Mouse (Mus musculus): ENCODE measurements at regions not wholly inside any gene's neighbourhood (a gene's known extent, or its start where the extent isn't known, plus 50 kb on each side); places are given as distances from the start of the nearest gene placed in this dataset.

DNA sequence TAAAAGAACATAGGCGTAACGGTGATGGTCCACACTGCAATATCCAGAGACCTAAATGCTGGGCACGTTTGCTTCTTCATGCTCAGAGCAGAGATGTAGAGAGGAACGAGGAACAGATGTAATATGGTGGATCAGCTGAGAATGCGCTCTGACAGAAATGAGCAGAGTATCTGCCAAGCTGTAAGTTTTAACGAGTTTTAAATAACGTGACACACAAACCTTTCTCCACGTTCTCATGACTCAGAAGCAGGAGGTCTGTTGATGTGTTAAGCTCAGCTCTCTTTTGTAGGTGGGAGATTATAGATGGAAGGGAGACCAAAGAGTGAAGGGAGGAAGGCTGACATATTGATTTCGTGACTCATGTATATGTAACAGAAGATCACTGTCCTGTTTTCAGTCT lies 72.1 kb upstream of the 1700020N01Rik start:
- no peaks in the 10 kb centered on the region for H3K36me3 ChIP-seq
- 90% methylated on average over 9 of the region's 9 CpGs for WGBS
- no peaks in the 10 kb centered on the region for H3K27me3 ChIP-seq
- 0 out of 2 replicates have a peak, but pooled peaks cover 5% of the 10 kb centered on the region for H3K4me1 ChIP-seq
- no peak overlapping the region for H3K9ac ChIP-seq (replicated peaks)
- no peak overlapping the region for H3K4me3 ChIP-seq
- no peak overlapping the region for H3K27ac ChIP-seq (replicated peaks)
- H3K4me2 ChIP-seq (replicated peaks): no peak overlapping the region
- ATAC-seq (ENCODE audit: low FRiP score, low read depth): no peak
- no peaks in the 10 kb centered on the region for H3K9me3 ChIP-seq

DNA sequence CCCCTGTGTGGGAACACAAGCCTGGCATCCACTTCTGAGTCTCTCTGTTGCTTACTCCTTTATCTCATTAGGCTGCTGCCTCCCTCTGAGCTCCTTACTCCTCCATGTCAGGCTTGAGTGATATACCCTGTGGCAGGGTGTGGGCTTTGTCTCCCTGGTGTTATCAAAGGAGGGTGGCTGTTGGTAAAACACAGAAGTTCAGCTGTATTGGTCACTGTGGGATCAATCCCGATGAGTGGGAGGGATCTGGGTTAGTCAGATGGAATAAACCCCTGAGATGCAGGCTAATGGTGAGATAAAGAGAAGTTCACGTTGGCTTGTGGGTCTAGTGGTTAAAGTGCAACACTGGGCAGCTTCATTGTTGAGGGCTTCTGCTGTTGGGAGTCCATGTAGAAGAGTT lies 67.4 kb upstream of the 1700020N01Rik start:
- no peak for ATAC-seq (ENCODE audit: low FRiP score, low read depth)
- no peaks in the 10 kb centered on the region for H3K36me3 ChIP-seq
- no peak overlapping the region for H3K4me2 ChIP-seq (replicated peaks)
- H3K9ac ChIP-seq (replicated peaks): no peak overlapping the region
- H3K4me1 ChIP-seq: 0 out of 2 replicates have a peak, but pooled peaks cover 3% of the 10 kb centered on the region
- H3K27ac ChIP-seq (replicated peaks): no peak overlapping the region
- H3K9me3 ChIP-seq: no peaks in the 10 kb centered on the region
- H3K4me3 ChIP-seq: no peak overlapping the region
- H3K27me3 ChIP-seq: no peaks in the 10 kb centered on the region
- 56% methylated on average over 2 of the region's 2 CpGs for WGBS

DNA sequence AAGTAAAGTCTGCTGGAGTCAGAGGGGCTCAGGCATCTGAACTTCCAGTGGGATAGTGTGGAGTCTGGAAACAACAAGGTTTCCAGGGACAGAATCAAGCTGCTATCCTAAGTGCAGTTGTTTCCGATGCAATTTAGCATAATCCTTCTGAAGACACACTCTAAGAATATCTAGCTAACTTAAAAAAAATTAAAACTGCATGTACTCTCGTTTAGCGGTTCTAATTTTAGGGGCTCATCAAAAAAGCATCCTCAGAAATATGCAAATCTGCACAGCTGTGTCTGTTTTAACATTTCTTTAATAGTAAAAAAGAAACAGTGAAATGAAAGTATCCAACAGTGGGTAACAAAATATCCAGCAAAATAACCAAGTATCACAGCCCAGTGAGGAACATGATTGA lies 64.5 kb upstream of the 1700020N01Rik start:
- no peak overlapping the region for H3K4me2 ChIP-seq (replicated peaks)
- 0 out of 2 replicates have a peak, but pooled peaks cover 3% of the 10 kb centered on the region for H3K4me1 ChIP-seq
- ATAC-seq (ENCODE audit: low FRiP score, low read depth): no peak
- H3K4me3 ChIP-seq: no peak overlapping the region
- no peak overlapping the region for H3K27ac ChIP-seq (replicated peaks)
- H3K27me3 ChIP-seq: no peaks in the 10 kb centered on the region; the same call in 1 of the 2 replicates
- no peaks in the 10 kb centered on the region for H3K36me3 ChIP-seq
- H3K9ac ChIP-seq (replicated peaks): no peak overlapping the region
- 91% methylated on average over 3 of the region's 3 CpGs for WGBS
- no peaks in the 10 kb centered on the region for H3K9me3 ChIP-seq

GRCm38 (mm10) chr10:21529098-21529749 lies 63.7 kb upstream of the 1700020N01Rik start:
- Histone ChIP-seq H3K27ac (replicated peaks) (no peak overlapping the region), H3K9me3 (no peaks in the 10 kb centered on the region), H3K4me3 (no peak overlapping the region), H3K36me3 (no peaks in the 10 kb centered on the region), H3K4me2 (replicated peaks) (no peak overlapping the region), H3K4me1 (0 out of 2 replicates have a peak, but pooled peaks cover 3% of the 10 kb centered on the region), H3K9ac (replicated peaks) (no peak overlapping the region), H3K27me3 (no peaks in the 10 kb centered on the region; the same call in 1 of the 2 replicates)
- ATAC-seq (ENCODE audit: low FRiP score, low read depth): no peak
- 60% methylated on average over 10 of the region's 10 CpGs for WGBS

DNA sequence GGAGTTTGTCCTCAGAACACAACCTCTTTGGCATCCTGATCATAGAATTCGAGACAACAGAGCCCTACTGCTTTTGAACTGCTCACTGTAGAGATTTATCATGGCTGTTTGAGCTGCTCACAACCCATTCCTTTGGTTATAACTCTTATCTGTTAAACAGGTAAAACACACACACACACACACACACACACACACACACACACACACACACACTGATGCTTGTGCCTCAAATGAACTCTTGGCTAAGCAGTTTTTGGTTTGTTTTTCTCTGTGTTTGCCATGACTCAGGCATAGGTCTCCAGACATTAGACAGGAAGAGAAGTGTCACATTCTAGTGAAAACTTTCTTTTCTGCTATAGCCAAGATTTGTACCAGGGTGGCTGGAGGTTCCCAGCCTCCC lies 60.8 kb upstream of the 1700020N01Rik start:
- Histone ChIP-seq H3K9me3 (no peaks in the 10 kb centered on the region), H3K4me2 (replicated peaks) (no peak overlapping the region), H3K36me3 (no peaks in the 10 kb centered on the region), H3K9ac (replicated peaks) (no peak overlapping the region), H3K4me1 (no peaks in the 10 kb centered on the region), H3K27ac (replicated peaks) (no peak overlapping the region), H3K27me3 (no peaks in the 10 kb centered on the region; the same call in 1 of the 2 replicates), H3K4me3 (no peak overlapping the region)
- 73% methylated on average over 1 of the region's 1 CpGs for WGBS
- ATAC-seq (ENCODE audit: low FRiP score, low read depth): no peak

GRCm38 (mm10) chr10:21535631-21536030 lies 57.3 kb upstream of the 1700020N01Rik start:
- no peak for ATAC-seq (ENCODE audit: low FRiP score, low read depth)
- Histone ChIP-seq H3K9ac (replicated peaks) (no peak overlapping the region), H3K27me3 (no peaks in the 10 kb centered on the region; the same call in 1 of the 2 replicates), H3K4me2 (replicated peaks) (no peak overlapping the region), H3K27ac (replicated peaks) (no peak overlapping the region), H3K36me3 (no peaks in the 10 kb centered on the region), H3K9me3 (no peaks in the 10 kb centered on the region), H3K4me1 (no peaks in the 10 kb centered on the region), H3K4me3 (no peak overlapping the region)
- 68% methylated on average over 5 of the region's 5 CpGs for WGBS

GRCm38 (mm10) chr10:21538481-21538880 lies 54.5 kb upstream of the 1700020N01Rik start:
- 42% methylated on average over 6 of the region's 6 CpGs for WGBS
- ATAC-seq (ENCODE audit: low FRiP score, low read depth): no peak
- H3K27ac ChIP-seq (replicated peaks): no peak overlapping the region
- H3K27me3 ChIP-seq: no peaks in the 10 kb centered on the region
- no peaks in the 10 kb centered on the region for H3K9me3 ChIP-seq
- no peak overlapping the region for H3K4me2 ChIP-seq (replicated peaks)
- no peaks in the 10 kb centered on the region for H3K4me1 ChIP-seq
- H3K4me3 ChIP-seq: no peak overlapping the region
- H3K9ac ChIP-seq (replicated peaks): no peak overlapping the region
- no peaks in the 10 kb centered on the region for H3K36me3 ChIP-seq

Measured in midbrain, embryonic 12.5 days (tissue).